Mouse (Mus musculus) adrenal gland, adult 8-10 months (tissue): ENCODE measurements around the gene Olfr1243. TPM values are rescaled to one million over a fixed set of nuclear protein-coding genes. Genes with fewer than 3 reads are reported as not detected.
"Not testable (repeated sequence)": the region's sequence is repeated elsewhere in the genome, so short reads cannot be mapped to it uniquely, and the experiment has no call there.

Experiments used
- DNase-seq: peaks from one replicate; pipeline ENCODE4 v3.0.0; 2022
- total RNA-seq, 4 experiments: library from RNA; stranded (reverse); gene quantifications; 2 replicates each; pipeline ENCODE4 v1.2.4; 2022

Gene Olfr1243
- not detected for total RNA-seq

- no peak for DNase-seq
These were observed at the start of gene Olfr1243 for GRCm38 (mm10) chr2:89531387-89531786. TSS of gene Olfr1243 (minus strand) at chr2:89531487.

DNA sequence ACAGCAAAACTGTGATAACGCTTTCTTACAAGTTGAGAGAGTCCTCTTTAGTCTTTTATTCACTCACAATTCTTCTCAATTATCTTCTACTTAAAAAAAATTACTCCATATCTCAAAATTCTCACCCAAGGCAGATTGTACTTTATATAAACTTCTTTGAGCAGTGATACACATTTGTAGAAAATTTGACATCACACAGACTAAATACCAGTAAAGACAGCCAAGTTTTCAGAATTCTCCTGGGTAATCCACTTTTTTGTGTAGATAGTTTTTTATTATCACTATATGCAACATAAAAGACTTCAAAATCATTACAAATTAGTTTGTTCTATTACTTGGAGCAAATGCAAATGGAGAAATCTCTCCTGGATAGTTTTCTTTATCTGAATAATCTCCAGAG is 47.1 kb upstream of the Olfr1243 start, which contains the start of gene Olfr1245:
Gene Olfr1245, minus strand, starts transcription at position 101 of the 400 bp plus-strand sequence.
- no peak for DNase-seq

- DNase-seq: not testable (repeated sequence)
These were observed 31.4 kb upstream of the Olfr1243 start for GRCm38 (mm10) chr2:89562706-89563105.

GRCm38 (mm10) chr2:89544516-89544915 is 13.2 kb upstream of the Olfr1243 start:
- DNase-seq: no peak

- DNase-seq: no peak
These were observed 8.6 kb upstream of the Olfr1243 start for GRCm38 (mm10) chr2:89539923-89540322.

DNA sequence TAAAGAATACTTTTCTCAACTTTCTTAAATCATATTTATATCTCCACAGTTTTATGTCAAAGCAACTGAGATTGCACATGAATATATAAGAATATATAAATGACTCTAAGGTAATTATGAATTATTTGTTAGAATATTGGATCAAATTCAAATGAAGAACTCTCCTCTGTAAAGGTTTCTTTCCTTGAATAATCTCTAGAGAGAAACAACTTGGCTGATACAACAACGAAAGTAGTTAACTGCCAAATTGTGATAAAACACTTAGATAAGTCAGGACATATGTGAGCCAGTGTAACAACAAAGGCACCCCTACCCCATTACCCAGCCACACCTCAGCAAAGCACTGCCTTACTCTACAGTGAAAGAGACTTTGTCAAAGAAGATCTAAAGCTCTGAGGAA is 33.1 kb downstream of the Olfr1243 start, which contains the start of gene Olfr1242:
Gene Olfr1242, minus strand, starts transcription at position 101 of the 400 bp plus-strand sequence.
- no peak for DNase-seq

GRCm38 (mm10) chr2:89487026-89487425 is 44.3 kb downstream of the Olfr1243 start, which contains the start of gene Olfr1241:
TSS of gene Olfr1241 (minus strand) at chr2:89487126.
- no peak for DNase-seq

Other genes starting within 250 kb of the Olfr1243 start
- gene Olfr1229, start 243.5 kb downstream of the Olfr1243 start, total RNA-seq: not detected
- not detected for gene Olfr1230, start 234.2 kb downstream of the Olfr1243 start, total RNA-seq
- gene Olfr1231, start 224.4 kb downstream of the Olfr1243 start, total RNA-seq: not detected
- not detected for gene Olfr1232, start 201.8 kb downstream of the Olfr1243 start, total RNA-seq
- not detected for gene Olfr1233, start 189.1 kb downstream of the Olfr1243 start, total RNA-seq
- gene Olfr1234, start 166.6 kb downstream of the Olfr1243 start, total RNA-seq: not detected
- gene Olfr1238, start 121.8 kb downstream of the Olfr1243 start, total RNA-seq: not detected
- gene Olfr1239, start 111.1 kb downstream of the Olfr1243 start, total RNA-seq: not detected
- not detected for gene Olfr1240, start 88.5 kb downstream of the Olfr1243 start, total RNA-seq
- not detected for gene Olfr1241, start 44.4 kb downstream of the Olfr1243 start, total RNA-seq
- gene Olfr1242, start 33.2 kb downstream of the Olfr1243 start, total RNA-seq: not detected
- gene Olfr1245, start 47.0 kb upstream of the Olfr1243 start, total RNA-seq: not detected
- not detected for gene Olfr1246, start 61.7 kb upstream of the Olfr1243 start, total RNA-seq
- gene Olfr1247, start 82.6 kb upstream of the Olfr1243 start, total RNA-seq: not detected
- not detected for gene Olfr1248, start 86.8 kb upstream of the Olfr1243 start, total RNA-seq
- not detected for gene Olfr1249, start 103.5 kb upstream of the Olfr1243 start, total RNA-seq
- gene Olfr1250, start 130.0 kb upstream of the Olfr1243 start, total RNA-seq: under 1 TPM in 1 of 4 experiments, not detected in 3; 0.06 TPM
- not detected for gene Olfr1251, start 140.4 kb upstream of the Olfr1243 start, total RNA-seq
- not detected for gene Olfr1252, start 193.5 kb upstream of the Olfr1243 start, total RNA-seq
- not detected for gene Olfr1253, start 225.6 kb upstream of the Olfr1243 start, total RNA-seq